Mouse (Mus musculus): ENCODE measurements at regions not wholly inside any gene's neighbourhood (a gene's known extent, or its start where the extent isn't known, plus 50 kb on each side); places are given as distances from the start of the nearest gene placed in this dataset.

DNA sequence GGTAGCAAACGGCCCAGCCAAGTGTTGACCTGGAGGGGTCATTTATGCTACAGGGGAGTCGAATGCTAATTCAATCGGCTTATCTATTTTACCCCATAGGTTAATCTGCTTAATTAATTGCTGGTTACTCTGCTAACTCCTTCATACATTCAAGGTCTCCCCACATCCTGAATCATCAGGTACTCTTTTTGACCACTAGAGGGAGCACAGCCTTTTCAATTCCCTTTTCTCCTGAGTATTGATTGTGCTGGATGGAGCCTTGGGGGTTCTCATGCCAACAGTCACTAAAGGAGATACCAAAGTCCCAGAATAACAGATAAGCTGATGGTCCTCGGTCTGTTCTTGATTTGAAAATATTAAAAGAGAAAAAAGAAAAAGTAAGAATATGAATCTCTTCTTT is 126.8 kb downstream of the Polr2m start:
- peak; percentile 54 for DNase-seq (ENCODE audit: low read depth, low spot score)

DNA sequence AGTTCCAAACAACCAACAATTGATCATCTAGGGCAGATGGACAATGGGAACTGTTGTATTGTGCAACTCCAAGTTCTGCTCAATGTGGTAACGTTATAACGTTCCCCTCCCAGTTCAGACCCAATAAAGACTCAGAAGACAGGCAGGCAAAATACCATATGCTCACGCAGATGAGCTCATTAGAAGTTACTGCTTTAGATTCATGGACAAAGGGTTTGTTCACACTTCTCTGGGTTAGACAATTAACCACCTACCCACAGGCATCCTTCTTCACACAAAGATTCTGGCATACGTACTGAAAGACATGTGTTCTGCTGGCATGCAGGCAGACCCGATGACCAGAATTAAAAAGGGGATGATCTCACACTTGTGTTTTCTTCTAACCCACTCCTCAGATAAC is 130.0 kb downstream of the Polr2m start:
- DNase-seq (ENCODE audit: low read depth, low spot score): no peak
